Mouse (Mus musculus) gastrocnemius, adult 2 months (tissue): ENCODE data around the gene Wnt11. TPM values are rescaled to one million over a fixed set of nuclear protein-coding genes. Genes with fewer than 3 reads are reported as not detected.
A peak's percentile ranks its signal among the peaks of the same experiment; 100 is the strongest.

Source experiments
- DNase-seq: peaks from one replicate; pipeline ENCODE4 v3.0.0; 2022
- H3K27ac ChIP-seq: fragments of 200-600 bp; 2 replicates; pipeline ENCODE4 v1.8.1; 2022; ENCODE audit warnings: mild to moderate bottlenecking
- H3K4me3 ChIP-seq: fragments of 200-600 bp; 2 replicates; pipeline ENCODE4 v1.8.1; 2022; ENCODE audit warnings: mild to moderate bottlenecking, moderate library complexity
- CTCF ChIP-seq: fragments of 200-600 bp; IDR thresholded peaks from 2 replicates; pipeline ENCODE4 v1.8.1; 2022; ENCODE audit warnings: antibody characterized with exemption, mild to moderate bottlenecking, moderate library complexity
- intact Hi-C: fragments of 180-260 bp; cut with DNase I; formaldehyde crosslinking; loops from one replicate; pipeline ENCODE4 v1.15.1; 2025
- total RNA-seq, 2 experiments: library from RNA; stranded (reverse); gene quantifications; 2 replicates each; pipeline ENCODE4 v1.2.3; 2021

Wnt11 gene
- total RNA-seq, 2 experiments from 2014 or later, result 5.3 to 8.3 TPM

DNA sequence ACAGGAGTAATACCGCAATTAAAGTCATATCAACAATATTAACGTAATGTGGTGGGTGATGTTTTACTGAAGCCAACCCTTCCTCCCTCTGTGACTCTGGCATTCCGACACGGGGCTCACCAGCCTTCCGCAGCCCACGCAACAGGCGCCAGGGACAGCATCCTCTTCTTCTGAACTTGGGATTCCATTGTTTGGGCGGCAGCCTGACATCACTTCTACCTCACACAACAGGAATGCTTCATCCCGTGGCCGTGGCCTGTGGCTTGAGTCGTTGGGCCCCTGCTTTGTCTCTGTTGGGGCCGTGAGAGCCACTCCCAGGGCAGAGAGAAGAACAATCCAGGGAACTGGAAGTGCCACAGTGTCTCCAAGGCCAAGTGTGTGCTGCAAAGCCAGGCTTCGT lies 41.2 kb downstream of the Wnt11 start:
- no peak for TF ChIP-seq CTCF
- H3K27ac ChIP-seq, result no peak overlapping the region
- no peak for DNase-seq

GRCm38 (mm10) chr7:98879176-98879575 lies 44.3 kb downstream of the Wnt11 start:
- no peak for DNase-seq
- TF ChIP-seq CTCF, result no peak
- intact Hi-C loops, result no loop called here
- Histone ChIP-seq H3K4me3 (no peak overlapping the region), H3K27ac (no peak overlapping the region)

More for the DNA sequence above, 41.2 kb downstream of the Wnt11 start:
- H3K4me3 ChIP-seq, result no peak overlapping the region
- intact Hi-C loops, result no loop called here

DNA sequence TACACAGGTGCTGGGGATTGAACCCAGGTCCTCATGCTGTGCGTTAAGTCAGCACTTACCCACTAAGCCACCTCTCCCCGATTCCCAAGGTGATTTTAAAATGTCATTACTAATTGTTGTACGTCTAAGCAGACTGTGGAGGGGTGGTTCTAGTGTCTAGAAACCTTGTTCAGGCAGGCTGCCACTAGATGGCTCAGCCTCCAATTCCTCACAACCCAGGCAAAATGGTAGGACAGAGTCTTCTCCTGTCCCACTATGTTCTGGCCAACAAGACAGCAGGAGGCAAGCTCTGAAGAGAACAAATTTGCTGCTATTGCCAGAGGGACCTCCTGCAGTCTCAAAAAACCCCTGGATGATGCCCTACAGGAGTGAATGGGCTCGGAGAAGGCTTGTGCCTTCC lies 47.0 kb downstream of the Wnt11 start:
- TF ChIP-seq CTCF, result peak; percentile 21; the same call in 1 of the 2 replicates
- intact Hi-C loops, result no loop called here
- DNase-seq, result no peak
- Histone ChIP-seq H3K4me3 (no peak overlapping the region), H3K27ac (no peak overlapping the region)

DNA sequence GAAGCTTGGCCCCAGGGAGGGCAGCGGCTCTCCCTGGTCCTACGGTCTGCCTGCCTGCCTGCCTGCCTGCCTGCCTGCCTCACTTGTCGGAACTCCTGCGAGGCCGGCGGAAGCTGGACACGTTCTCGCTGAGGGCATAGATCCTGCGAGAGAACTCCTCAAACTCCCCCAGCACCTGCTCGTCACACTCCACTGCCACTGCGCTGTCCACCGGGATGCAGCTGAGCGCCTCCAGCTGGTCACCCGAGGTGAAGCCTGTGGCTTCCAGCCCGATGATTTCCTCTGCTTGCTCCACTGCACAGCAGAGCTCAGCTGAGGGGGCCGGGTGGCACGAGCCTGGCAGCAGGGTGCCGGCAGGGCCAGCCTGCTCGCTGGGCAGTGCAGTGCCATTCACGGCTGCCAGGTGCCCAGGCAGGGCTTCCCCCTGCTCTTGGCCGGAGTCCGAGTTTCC lies 52.9 kb downstream of the Wnt11 start:
- intact Hi-C loops, result no loop called here
- TF ChIP-seq CTCF, result peak; percentile 13; the same call in 1 of the 2 replicates
- H3K27ac ChIP-seq, result no peak overlapping the region
- DNase-seq, result peak; percentile 49
- 0 out of 2 replicates have a peak overlapping the region, but pooled peaks have one; percentile 4 for H3K4me3 ChIP-seq

- intact Hi-C loops, result no loop called here
- no peak for DNase-seq
- Histone ChIP-seq H3K27ac (no peak overlapping the region), H3K4me3 (no peak overlapping the region)
- TF ChIP-seq CTCF, result no peak
These were observed 53.9 kb downstream of the Wnt11 start for GRCm38 (mm10) chr7:98888810-98889209.

GRCm38 (mm10) chr7:98889211-98889610 lies 54.3 kb downstream of the Wnt11 start:
- TF ChIP-seq CTCF, result no peak
- intact Hi-C loops, result no loop called here
- no peak overlapping the region for H3K4me3 ChIP-seq
- DNase-seq, result no peak
- no peak overlapping the region for H3K27ac ChIP-seq

DNA sequence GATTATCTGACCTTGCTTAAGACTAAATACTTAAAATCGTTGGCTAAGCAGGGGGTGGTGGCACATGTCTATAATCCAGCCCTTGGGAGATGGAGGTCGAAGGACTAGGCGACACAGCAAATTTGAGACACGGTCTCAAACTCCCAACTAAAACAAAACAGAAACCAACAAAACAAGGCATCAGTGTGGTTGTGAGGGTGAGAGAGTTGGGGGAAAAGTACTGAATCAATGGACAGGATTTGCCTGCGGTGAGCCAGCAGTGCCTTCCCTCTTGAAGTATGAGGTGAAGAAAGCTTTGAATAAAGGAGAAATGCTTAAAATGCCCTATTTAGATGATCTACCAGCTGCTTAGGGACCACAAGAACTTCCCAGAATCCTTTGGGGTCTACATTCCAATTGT lies 58.2 kb downstream of the Wnt11 start:
- no peak for TF ChIP-seq CTCF
- Histone ChIP-seq H3K27ac (no peak overlapping the region), H3K4me3 (no peak overlapping the region)
- intact Hi-C loops, result no loop called here
- no peak for DNase-seq

DNA sequence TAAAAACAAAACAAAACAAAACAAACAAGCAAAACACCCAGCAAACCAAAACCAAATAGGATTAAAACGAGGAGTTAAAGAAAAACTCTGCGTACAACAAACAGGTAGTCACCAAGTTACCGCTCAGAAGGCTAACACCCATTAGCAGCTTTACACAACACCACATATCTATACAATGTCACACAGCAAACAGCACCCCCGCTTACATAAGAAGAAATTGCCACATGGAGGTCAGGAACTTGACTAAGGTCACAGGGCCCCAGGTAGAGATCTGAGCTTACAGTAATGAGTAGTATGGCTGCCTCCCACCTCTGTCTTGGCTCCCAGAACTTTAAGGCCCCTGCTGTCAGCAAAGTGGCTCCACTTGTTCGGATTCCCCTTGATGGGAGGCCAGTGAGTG lies 59.4 kb downstream of the Wnt11 start:
- no peak for TF ChIP-seq CTCF
- Histone ChIP-seq H3K4me3 (no peak overlapping the region), H3K27ac (no peak overlapping the region)
- no peak for DNase-seq
- intact Hi-C loops, result no loop called here

- no peak for DNase-seq
- H3K4me3 ChIP-seq, result no peak overlapping the region
- no peak overlapping the region for H3K27ac ChIP-seq
- intact Hi-C loops, result no loop called here
- no peak for TF ChIP-seq CTCF
These were observed 59.9 kb downstream of the Wnt11 start for GRCm38 (mm10) chr7:98894768-98895167.

DNA sequence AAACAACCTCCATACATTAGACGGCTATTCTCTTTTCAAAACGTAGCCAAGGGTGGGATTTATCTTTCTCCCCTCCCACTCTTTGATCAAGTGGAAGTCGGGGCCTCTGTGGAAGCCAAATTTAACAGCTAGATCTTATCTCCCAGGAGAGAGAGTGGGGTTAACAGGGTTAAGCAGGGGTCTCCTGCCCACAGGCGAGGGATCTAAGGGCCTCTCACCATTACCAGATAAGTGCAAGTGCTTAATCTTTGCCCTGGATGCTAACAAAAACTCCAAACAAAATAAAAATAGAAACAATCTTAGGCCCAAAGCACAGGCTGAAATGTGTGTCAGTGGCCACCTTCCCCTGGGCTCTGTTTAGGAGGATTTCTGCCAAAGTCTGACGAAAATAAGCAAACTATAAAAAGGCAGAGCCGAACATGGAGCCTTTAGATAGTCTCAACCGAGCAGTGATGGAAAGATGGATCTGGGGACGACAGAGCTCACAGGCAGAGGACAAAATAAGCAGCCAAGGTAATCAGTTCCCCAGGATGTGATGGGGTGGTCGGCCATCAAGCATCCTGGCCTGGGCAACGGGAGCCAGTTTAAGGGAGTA lies 60.7 kb downstream of the Wnt11 start:
- Histone ChIP-seq H3K4me3 (no peak overlapping the region), H3K27ac (peak overlapping the region; percentile 48)
- intact Hi-C loops, result no loop called here
- TF ChIP-seq CTCF, result no peak
- DNase-seq, result no peak

DNA sequence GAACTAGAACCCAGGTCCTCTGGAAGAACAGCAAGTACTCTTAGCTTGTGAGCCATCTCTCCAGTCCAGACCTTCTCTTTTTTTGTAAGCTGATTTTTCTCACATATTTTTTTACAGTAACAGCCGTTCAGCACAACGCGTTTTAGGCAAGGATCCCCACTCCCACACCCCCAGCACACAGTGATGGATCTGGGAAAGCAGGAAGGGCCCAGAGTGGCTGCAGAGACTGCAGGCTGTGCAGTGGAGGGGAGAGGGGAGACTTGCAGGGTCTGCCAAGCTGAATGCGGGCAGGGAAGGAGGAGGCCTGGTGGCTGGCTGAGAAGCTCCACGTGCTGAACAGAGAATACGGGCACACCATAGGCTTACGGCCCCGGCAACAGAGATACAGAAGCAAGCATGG lies 62.4 kb downstream of the Wnt11 start:
- intact Hi-C loops, result no loop called here
- no peak overlapping the region for H3K4me3 ChIP-seq
- no peak for DNase-seq
- no peak for TF ChIP-seq CTCF
- no peak overlapping the region for H3K27ac ChIP-seq

DNA sequence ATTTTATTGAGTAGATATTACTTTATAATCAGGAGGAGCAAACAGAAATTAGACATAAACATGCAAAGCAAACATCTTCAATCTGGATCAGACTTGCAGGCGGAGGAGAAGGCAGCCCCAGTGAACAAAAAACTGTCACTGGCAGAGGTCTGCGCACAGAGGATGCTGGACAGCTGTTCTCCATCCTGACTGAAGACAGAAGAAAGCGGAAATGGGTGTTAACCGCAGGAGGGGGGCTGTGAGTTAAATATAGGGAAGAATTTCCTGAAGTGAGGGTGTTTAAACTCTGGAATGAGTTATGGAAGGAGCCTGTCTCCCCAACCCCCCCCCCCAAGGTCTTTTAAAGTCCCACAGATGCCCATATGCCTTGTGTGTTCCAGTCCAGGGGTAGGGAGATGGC lies 64.9 kb downstream of the Wnt11 start:
- intact Hi-C loops, result no loop called here
- H3K27ac ChIP-seq, result peak overlapping the region; percentile 31; the same call in 1 of the 2 replicates
- DNase-seq, result no peak
- H3K4me3 ChIP-seq, result no peak overlapping the region
- no peak for TF ChIP-seq CTCF

DNA sequence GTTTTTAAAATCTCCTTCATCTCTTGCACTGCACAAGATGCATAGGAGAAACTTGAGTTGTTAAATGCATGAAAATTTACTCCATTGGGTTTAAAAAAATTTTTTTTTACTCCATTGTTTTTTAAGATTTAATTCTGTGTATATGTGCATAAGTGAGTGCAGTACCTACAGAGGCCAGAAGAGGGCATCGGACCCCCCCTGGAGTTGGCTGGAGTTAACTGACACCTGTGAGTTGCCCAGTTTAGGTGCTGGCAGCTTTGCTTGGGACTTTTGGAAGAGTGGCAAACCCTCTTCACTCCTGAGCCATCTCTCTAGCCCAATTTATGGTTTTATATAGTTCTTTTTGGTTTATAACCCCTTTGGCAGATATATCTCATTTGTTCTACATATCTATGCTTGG lies 66.2 kb downstream of the Wnt11 start:
- no peak for DNase-seq
- peak; percentile 59 for TF ChIP-seq CTCF
- intact Hi-C loops, result no loop called here
- H3K27ac ChIP-seq, result no peak overlapping the region
- no peak overlapping the region for H3K4me3 ChIP-seq

DNA sequence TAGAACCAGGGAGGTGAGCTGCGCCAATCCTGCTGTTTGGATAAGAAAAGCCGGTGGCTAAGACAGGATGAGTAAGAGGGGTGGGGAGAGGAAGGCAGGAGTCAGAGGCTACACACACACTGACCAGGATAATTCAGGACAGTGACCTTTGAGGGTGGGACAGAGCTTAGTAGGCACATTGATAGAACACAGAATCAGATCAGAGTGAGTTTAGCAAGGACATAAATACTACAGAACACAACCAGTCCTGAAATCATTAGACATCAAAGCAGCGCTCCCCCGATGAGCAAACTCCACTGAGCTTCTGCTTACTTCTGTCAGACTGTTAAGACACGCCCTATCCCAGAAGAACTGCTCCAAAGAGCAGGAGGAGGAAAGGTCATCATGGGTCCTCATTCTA lies 69.0 kb downstream of the Wnt11 start:
- no peak overlapping the region; the same call in 1 of the 2 replicates for H3K4me3 ChIP-seq
- H3K27ac ChIP-seq, result peak overlapping the region; percentile 57

More for the DNA sequence above, 69.0 kb downstream of the Wnt11 start:
- DNase-seq, result no peak
- no peak for TF ChIP-seq CTCF
- intact Hi-C loops, result no loop called here

Other genes with a start within 250 kb of the Wnt11 start
- 10 to 100 TPM; 19.7 to 22.3 TPM for gene Emsy, start 178.3 kb upstream of the Wnt11 start, total RNA-seq
- 100 to 1,000 TPM; 118 to 136 TPM for gene Thap12, start 132.0 kb upstream of the Wnt11 start, total RNA-seq